Mouse (Mus musculus) kidney, embryonic 14.5 days (tissue): ENCODE measurements at regions not wholly inside any gene's neighbourhood (a gene's known extent, or its start where the extent isn't known, plus 50 kb on each side); places are given as distances from the start of the nearest gene placed in this dataset.

Source experiments
- ATAC-seq: fragments of 200-750 bp; cut with Nextera tagmentation; 2 replicates; pipeline ENCODE4 v1.8.0; 2017; ENCODE audit warnings: moderate number of reproducible peaks, mild to moderate bottlenecking, moderate TSS enrichment, moderate library complexity; ENCODE audit not compliant: low FRiP score, low TSS enrichment
- H3K27ac ChIP-seq: fragments of 300-500 bp; sonication (generic); 2 replicates; pipeline ENCODE4 v1.5.1; 2014; ENCODE audit warnings: low read depth, mild to moderate bottlenecking, low read length, moderate library complexity, mixed read lengths
- H3K27me3 ChIP-seq: fragments of 300-500 bp; sonication (generic); 2 replicates; pipeline ENCODE4 v1.6.1; 2014; ENCODE audit warnings: mild to moderate bottlenecking, low read length; ENCODE audit not compliant: control insufficient read depth, insufficient read depth
- H3K36me3 ChIP-seq: fragments of 300-500 bp; sonication (generic); 2 replicates; pipeline ENCODE4 v1.6.1; 2014; ENCODE audit warnings: low read length, mixed read lengths; ENCODE audit not compliant: control insufficient read depth, insufficient read depth
- H3K4me1 ChIP-seq: fragments of 300-500 bp; sonication (generic); 2 replicates; pipeline ENCODE4 v1.6.1; 2014; ENCODE audit warnings: low read length, mixed read lengths; ENCODE audit not compliant: control insufficient read depth, insufficient read depth
- H3K4me2 ChIP-seq: fragments of 300-500 bp; sonication (generic); replicated peaks from 2 replicates; pipeline ENCODE4 v1.6.1; 2014; ENCODE audit warnings: low read depth, mild to moderate bottlenecking, low read length
- H3K4me3 ChIP-seq: fragments of 300-500 bp; sonication (generic); 2 replicates; pipeline ENCODE4 v1.5.1; 2014; ENCODE audit warnings: mild to moderate bottlenecking, low read length
- H3K9ac ChIP-seq: fragments of 300-500 bp; sonication (generic); 2 replicates; pipeline ENCODE4 v1.6.1; 2014; ENCODE audit warnings: low read depth, mild to moderate bottlenecking, low read length, moderate library complexity
- H3K9me3 ChIP-seq: fragments of 300-500 bp; sonication (generic); 2 replicates; pipeline ENCODE4 v1.6.1; 2016; ENCODE audit warnings: low read length; ENCODE audit not compliant: control insufficient read depth
- WGBS: fragments of 180-500 bp; shearing (Covaris S2); extraction: QIAGEN DNeasy Blood & Tissue Kit; methylation state at CpG from one replicate; pipeline ENCODE4 v1.1.7; 2014; 5-methylcytosine and 5-hydroxymethylcytosine counted together

DNA sequence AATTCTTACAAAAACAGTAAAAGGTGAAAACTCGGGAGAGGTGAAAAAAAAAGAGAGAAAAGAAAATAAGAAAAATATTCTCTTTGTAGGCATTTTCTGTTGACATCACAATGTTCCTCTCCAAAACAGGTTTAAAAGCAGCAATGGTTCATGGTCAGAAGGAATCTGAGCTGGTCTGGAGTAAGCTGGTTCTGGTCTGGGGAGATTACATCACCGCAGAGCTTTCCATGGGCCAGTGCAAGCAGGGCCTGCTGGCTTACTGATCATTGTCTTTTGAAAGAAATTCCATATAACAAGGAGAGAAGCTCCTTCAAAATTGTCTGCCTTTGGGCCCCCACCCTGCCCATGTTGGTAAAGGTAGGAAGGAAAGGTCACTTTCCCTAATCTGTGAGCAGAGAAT is 222.3 kb upstream of the Tnc start:
- no peak overlapping the region for H3K4me3 ChIP-seq
- H3K27ac ChIP-seq = peak overlapping the region; percentile 68; the same call in 1 of the 2 replicates
- H3K9ac ChIP-seq = no peak overlapping the region
- H3K27me3 ChIP-seq = no peaks in the 10 kb centered on the region
- H3K4me2 ChIP-seq = no peak overlapping the region
- H3K4me1 ChIP-seq = no peaks in the 10 kb centered on the region
- H3K36me3 ChIP-seq = no peaks in the 10 kb centered on the region
- ATAC-seq = no peak
- WGBS = 68% methylated on average over 2 of the region's 2 CpGs
- no peaks in the 10 kb centered on the region for H3K9me3 ChIP-seq

DNA sequence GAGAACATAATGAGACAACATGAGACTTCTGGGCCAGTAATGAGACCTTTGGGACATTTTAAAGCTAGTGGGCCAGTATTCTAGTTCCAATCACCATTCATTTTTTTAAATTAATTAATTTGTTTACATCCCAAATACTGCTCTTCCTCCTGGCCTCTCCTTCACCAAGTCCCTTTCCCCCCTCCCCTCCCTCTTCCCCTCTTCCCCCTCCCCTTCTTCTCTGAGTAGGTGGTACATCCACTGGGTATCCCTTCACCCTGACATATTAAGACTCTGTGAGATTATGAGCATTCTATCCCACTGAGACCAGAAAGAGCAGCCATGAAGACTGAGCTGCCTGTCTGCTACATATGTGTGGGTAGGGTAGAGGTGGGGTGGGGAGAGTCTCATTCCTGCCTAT is 213.7 kb upstream of the Tnc start:
- no peak for ATAC-seq
- no peak overlapping the region for H3K4me2 ChIP-seq
- H3K9me3 ChIP-seq = no peaks in the 10 kb centered on the region
- H3K36me3 ChIP-seq = no peaks in the 10 kb centered on the region
- H3K4me1 ChIP-seq = no peaks in the 10 kb centered on the region
- H3K27ac ChIP-seq = no peak overlapping the region
- no peak overlapping the region for H3K4me3 ChIP-seq
- H3K9ac ChIP-seq = no peak overlapping the region
- H3K27me3 ChIP-seq = no peaks in the 10 kb centered on the region

DNA sequence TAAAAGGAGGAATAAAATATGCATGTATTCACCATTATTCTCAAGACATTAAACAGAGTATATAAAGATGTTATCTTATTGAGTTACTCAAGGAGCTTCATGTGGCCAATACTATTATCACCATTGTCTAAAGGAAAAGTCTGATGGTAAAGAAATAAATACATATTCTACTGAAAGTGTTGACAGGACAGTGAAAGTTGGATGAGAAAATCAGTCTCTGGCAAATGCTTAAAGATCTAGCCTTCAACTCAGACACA is 213.3 kb upstream of the Tnc start:
- Histone ChIP-seq H3K4me3 (no peak overlapping the region), H3K27ac (no peak overlapping the region), H3K27me3 (no peaks in the 10 kb centered on the region), H3K4me1 (no peaks in the 10 kb centered on the region), H3K9me3 (no peaks in the 10 kb centered on the region), H3K36me3 (no peaks in the 10 kb centered on the region), H3K4me2 (no peak overlapping the region), H3K9ac (no peak overlapping the region)
- no peak for ATAC-seq

DNA sequence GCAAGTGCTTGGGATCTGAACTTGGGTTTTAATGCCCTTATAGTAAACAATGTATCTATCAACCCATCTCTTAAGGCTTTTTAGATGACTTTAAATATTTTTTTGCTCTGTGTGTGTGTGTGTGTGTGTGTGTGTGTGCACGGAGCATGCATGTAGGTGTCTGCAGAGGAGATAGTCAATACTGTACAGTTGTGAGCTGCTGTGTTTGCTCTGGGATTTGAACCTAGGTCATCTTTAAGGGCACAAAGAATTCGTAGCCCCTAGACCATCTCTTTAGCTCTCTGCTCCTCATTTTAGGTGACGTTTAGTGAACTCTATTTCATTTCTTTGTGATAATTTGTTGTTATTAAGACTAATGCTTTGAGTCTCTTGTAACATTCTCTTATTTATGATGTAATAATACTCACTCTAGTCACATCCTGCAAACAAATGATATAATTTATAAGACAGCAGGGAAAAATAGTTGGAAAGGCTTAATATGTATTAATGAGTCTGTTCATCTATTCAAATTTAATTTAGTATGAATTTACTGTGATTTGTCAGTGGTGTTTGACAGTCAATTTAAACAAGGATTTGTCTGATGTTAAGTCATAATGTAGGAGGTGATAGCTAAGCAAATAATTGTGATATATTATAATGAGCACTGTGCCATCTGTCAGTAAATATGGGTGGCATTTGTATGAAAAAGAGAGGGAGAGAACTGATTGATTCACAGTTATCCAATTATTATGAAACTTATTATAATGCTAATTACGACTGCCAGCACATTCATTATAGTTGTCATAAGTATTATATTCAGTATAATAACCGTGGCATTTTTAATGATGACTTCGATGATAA is 212.8 kb upstream of the Tnc start:
- Histone ChIP-seq H3K27ac (no peak overlapping the region), H3K9ac (no peak overlapping the region), H3K27me3 (no peaks in the 10 kb centered on the region), H3K36me3 (no peaks in the 10 kb centered on the region), H3K9me3 (no peaks in the 10 kb centered on the region), H3K4me3 (no peak overlapping the region), H3K4me2 (no peak overlapping the region), H3K4me1 (no peaks in the 10 kb centered on the region)
- no peak for ATAC-seq
- WGBS = 84% methylated on average over 6 of the region's 6 CpGs

DNA sequence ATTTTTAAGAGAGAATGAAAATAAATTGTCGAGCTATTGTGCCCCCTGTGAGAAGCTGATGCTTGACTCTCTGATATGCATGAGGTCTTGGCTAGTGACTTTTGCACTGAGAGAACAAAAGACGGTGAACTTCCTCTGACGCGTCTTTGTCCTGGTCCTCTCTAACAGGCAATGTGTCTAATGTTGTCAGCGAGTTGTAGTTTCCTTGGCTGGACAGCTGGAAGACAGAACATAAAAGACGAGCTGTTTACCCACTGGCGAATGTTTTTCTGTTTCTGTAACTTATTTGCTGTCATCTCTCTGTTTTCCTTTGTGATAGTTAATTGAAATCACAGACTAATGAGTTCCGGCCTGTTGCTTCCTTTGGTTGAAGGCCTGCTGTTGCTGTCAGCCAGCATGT is 208.4 kb upstream of the Tnc start:
- Histone ChIP-seq H3K4me3 (no peak overlapping the region), H3K9me3 (no peaks in the 10 kb centered on the region), H3K27me3 (no peaks in the 10 kb centered on the region), H3K9ac (no peak overlapping the region), H3K27ac (no peak overlapping the region), H3K4me1 (no peaks in the 10 kb centered on the region), H3K4me2 (no peak overlapping the region), H3K36me3 (no peaks in the 10 kb centered on the region)
- peak; percentile 35; the same call in 1 of the 2 replicates for ATAC-seq
- WGBS = 30% methylated on average over 8 of the region's 8 CpGs

DNA sequence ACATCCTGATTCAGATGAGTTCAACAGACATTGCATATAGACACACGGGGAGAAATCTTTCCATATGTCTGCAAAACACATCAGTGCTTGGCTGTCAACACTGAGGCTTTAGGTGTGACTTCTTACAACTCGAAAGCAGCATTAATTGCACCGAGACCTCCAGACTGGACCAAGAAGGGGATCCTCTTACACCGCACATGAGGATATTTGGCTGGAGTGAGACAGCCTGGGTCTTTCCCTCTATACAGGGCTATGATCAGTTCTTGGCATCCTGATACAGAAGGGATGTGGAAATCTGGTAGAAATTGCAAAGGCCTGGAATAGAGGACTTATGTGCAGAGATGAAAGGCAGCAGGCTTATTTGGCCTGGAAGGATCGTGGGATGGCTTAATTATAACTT is 203.9 kb upstream of the Tnc start:
- no peak overlapping the region for H3K4me2 ChIP-seq
- no peaks in the 10 kb centered on the region for H3K36me3 ChIP-seq
- H3K27ac ChIP-seq = no peak overlapping the region
- H3K4me3 ChIP-seq = no peak overlapping the region
- no peak for ATAC-seq
- no peaks in the 10 kb centered on the region for H3K9me3 ChIP-seq
- H3K4me1 ChIP-seq = no peaks in the 10 kb centered on the region
- H3K27me3 ChIP-seq = no peaks in the 10 kb centered on the region
- 67% methylated on average over 5 of the region's 5 CpGs for WGBS
- H3K9ac ChIP-seq = no peak overlapping the region

DNA sequence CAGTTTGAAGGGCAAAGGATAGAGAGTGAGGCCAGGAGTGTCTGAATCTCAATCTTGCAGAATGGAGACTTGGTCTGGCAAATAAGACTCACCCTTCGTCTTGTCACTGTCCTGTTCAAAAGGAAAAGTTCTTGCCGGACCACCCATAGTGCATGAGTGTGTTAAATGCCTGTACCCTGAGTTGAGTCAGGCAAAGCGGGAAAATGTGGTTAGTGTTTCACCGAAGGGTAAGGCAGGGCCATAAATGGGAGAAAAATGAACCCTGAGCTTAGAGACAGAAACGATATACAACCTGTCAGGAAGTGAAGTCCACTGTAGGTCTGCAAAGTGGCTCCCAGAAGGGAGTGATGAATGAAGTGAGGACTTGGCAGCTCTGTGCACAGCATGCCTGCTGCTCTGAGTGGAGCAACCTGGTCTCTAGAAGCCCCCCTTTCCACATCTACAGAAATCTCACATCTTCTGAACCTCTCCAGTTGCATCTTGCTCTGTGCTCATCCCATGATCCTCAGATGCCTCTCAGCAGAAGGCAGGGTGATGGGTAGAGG is 191.5 kb upstream of the Tnc start:
- no peak overlapping the region for H3K27ac ChIP-seq
- no peaks in the 10 kb centered on the region for H3K36me3 ChIP-seq
- peak; percentile 46 for ATAC-seq
- H3K9ac ChIP-seq = no peak overlapping the region
- H3K9me3 ChIP-seq = no peaks in the 10 kb centered on the region
- H3K4me1 ChIP-seq = no peaks in the 10 kb centered on the region
- no peak overlapping the region for H3K4me2 ChIP-seq
- H3K4me3 ChIP-seq = no peak overlapping the region
- H3K27me3 ChIP-seq = no peaks in the 10 kb centered on the region
- 14% methylated on average over 5 of the region's 5 CpGs for WGBS

DNA sequence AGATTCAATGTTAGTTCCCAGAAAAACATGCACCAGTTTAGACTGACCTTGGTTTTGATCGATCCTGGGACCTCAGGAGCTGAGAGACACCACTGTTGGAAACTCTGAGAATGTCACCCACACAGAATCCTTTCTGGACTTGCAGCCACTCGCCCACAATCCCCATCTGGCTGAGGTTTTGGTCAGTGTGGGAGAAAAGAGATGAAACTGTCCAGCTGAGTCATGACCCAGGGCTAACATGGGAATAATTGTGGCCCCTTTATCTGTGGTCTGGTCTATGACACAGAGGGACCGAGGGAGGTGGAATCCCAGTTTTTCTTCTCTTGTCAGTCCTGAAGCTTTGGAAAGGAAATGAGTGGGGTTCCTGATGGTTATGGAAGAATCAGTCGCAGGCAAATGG is 188.7 kb upstream of the Tnc start:
- Histone ChIP-seq H3K36me3 (no peaks in the 10 kb centered on the region), H3K4me2 (no peak overlapping the region), H3K9me3 (no peaks in the 10 kb centered on the region), H3K4me3 (no peak overlapping the region), H3K9ac (no peak overlapping the region), H3K4me1 (no peaks in the 10 kb centered on the region), H3K27ac (no peak overlapping the region), H3K27me3 (no peaks in the 10 kb centered on the region)
- no peak for ATAC-seq
- 88% methylated on average over 4 of the region's 4 CpGs for WGBS

DNA sequence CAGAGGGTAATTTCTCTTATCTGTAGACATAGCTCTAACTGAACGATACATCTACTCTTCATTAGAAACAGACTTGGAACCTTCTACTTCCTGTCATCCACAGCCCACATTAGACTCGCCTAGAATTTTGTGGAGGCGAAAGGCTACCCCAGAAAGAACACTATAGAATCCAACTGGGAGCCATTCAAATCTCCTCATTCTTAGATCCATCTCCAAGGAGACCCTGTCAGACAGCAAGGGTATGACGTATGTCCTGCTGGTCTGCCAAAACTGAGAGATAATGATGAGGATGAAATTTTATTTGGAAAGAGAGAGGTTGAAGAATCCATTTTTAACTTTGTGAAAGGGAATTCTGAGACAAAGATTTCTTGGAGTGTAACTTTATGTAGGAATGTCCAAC is 185.3 kb upstream of the Tnc start:
- no peaks in the 10 kb centered on the region for H3K36me3 ChIP-seq
- WGBS = 88% methylated on average over 4 of the region's 4 CpGs
- no peak overlapping the region for H3K9ac ChIP-seq
- no peaks in the 10 kb centered on the region for H3K27me3 ChIP-seq
- no peak overlapping the region for H3K4me2 ChIP-seq
- no peak for ATAC-seq
- no peaks in the 10 kb centered on the region for H3K4me1 ChIP-seq
- no peak overlapping the region for H3K4me3 ChIP-seq
- no peaks in the 10 kb centered on the region for H3K9me3 ChIP-seq
- H3K27ac ChIP-seq = no peak overlapping the region
